Mouse (Mus musculus) ES-E14 (cell line): ENCODE results near the gene Slc39a7. TPM values are rescaled to one million over a fixed set of nuclear protein-coding genes. Genes with fewer than 3 reads are reported as not detected.

Source experiments
- DNase-seq: peaks from one replicate; pipeline ENCODE4 v3.0.0-alpha.2; 2013; ENCODE audit warnings: low read depth, low spot score
- H3K27ac ChIP-seq: 2 replicates; pipeline ENCODE4 v1.5.1; 2012; ENCODE audit warnings: low read depth, mild to moderate bottlenecking, low read length, moderate library complexity, mixed read lengths; ENCODE audit not compliant: poor library complexity, insufficient read depth, severe bottlenecking
- H3K36me3 ChIP-seq: 2 replicates; pipeline ENCODE4 v1.6.1; 2012; ENCODE audit warnings: mild to moderate bottlenecking, low read length, moderate library complexity, mixed read lengths; ENCODE audit not compliant: control insufficient read depth, poor library complexity, insufficient read depth, severe bottlenecking
- H3K4me1 ChIP-seq, 2 experiments: fragments of 150-350 bp in 1 of 2; sonication (generic) in 1 of 2; 2 replicates each; pipeline ENCODE4 v1.6.1; 2012; ENCODE audit warnings: low read length in 2 of 2, mild to moderate bottlenecking in 1 of 2, mixed read lengths in 1 of 2; ENCODE audit not compliant: control insufficient read depth in 2 of 2, insufficient read depth in 2 of 2, poor library complexity in 1 of 2
- H3K4me3 ChIP-seq, 2 experiments: fragments of 150-350 bp in 1 of 2; sonication (generic) in 1 of 2; 2 replicates each; pipeline ENCODE4 v1.5.1; 2012; ENCODE audit warnings: low read length in 2 of 2, low read depth in 1 of 2, mild to moderate bottlenecking in 1 of 2, mixed read lengths in 1 of 2; ENCODE audit not compliant: insufficient read depth in 1 of 2, poor library complexity in 1 of 2, severe bottlenecking in 1 of 2
- H3K9ac ChIP-seq: 2 replicates; pipeline ENCODE4 v1.6.1; 2012; ENCODE audit warnings: low read depth, mild to moderate bottlenecking, low read length, mixed read lengths; ENCODE audit not compliant: poor library complexity, insufficient read depth, severe bottlenecking
- H3K9me3 ChIP-seq: fragments of 150-350 bp; sonication (generic); 2 replicates; pipeline ENCODE4 v1.6.1; 2012; ENCODE audit warnings: low read depth, mild to moderate bottlenecking, low read length; ENCODE audit not compliant: control insufficient read depth, insufficient read depth
- CHD2 ChIP-seq: IDR thresholded peaks from 2 replicates; pipeline ENCODE4 v1.6.1; 2014; ENCODE audit warnings: mild to moderate bottlenecking, low read depth, low read length, inconsistent platforms
- HCFC1 ChIP-seq: IDR thresholded peaks from 2 replicates; pipeline ENCODE4 v1.6.1; 2012; ENCODE audit warnings: low read length, inconsistent platforms, borderline replicate concordance; ENCODE audit not compliant: insufficient read depth
- MAFK ChIP-seq: IDR thresholded peaks from 2 replicates; pipeline ENCODE4 v1.6.1; 2014; ENCODE audit warnings: mild to moderate bottlenecking, low read depth, low read length, inconsistent platforms; ENCODE audit not compliant: insufficient read depth
- ZC3H11A ChIP-seq: IDR thresholded peaks from 2 replicates; pipeline ENCODE4 v1.6.1; 2012; ENCODE audit warnings: low read depth, mild to moderate bottlenecking, inconsistent platforms, low read length, borderline replicate concordance
- ZNF384 ChIP-seq: IDR thresholded peaks from 2 replicates; pipeline ENCODE4 v1.6.1; 2012; ENCODE audit warnings: low read depth, low read length, inconsistent platforms
- in situ Hi-C, 2 experiments: fragments of 600-800 bp; cut with MboI; formaldehyde crosslinking; loops; one replicate each; pipeline ENCODE4 v1.15.1; 2025; ENCODE audit warnings: low sequenced_read_pairs in 2 of 2, inconsistent platforms in 1 of 2; ENCODE audit not compliant: unreplicated experiment in 2 of 2
- total RNA-seq: library from RNA; depleted of rRNA; stranded (reverse); fragments of 300-350 nt; gene quantifications from 2 replicates; pipeline ENCODE4 v1.2.3, GENCODE M21; 2012

The Slc39a7 gene
- total RNA-seq, 1 experiment, result 253 TPM

- H3K9ac ChIP-seq, result peak overlapping the region; percentile 84; the same call in 1 of the 2 replicates
- no peak overlapping the region for H3K4me3 ChIP-seq
- DNase-seq, result no peak
Measured at GRCm38 (mm10) chr17:34029150-34029889, 2.2 kb downstream of the Slc39a7 start.

GRCm38 (mm10) chr17:34028501-34029149 lies 2.9 kb downstream of the Slc39a7 start:
- DNase-seq, result no peak
- Histone ChIP-seq H3K4me1 (peaks cover 7 to 31% of the 10 kb centered on the region in 2 experiments), H3K36me3 (peaks cover 26% of the 10 kb centered on the region), H3K9me3 (no peaks in the 10 kb centered on the region), H3K27ac (no peak overlapping the region), H3K4me3 (no peak overlapping the region), H3K9ac (no peak overlapping the region)
- TF ChIP-seq CHD2 (no peak), ZC3H11A (no peak), MAFK (no peak), HCFC1 (no peak), ZNF384 (no peak)
- in situ Hi-C loops, result no loop called here

More at GRCm38 (mm10) chr17:34029150-34029889, 2.2 kb downstream of the Slc39a7 start:
- in situ Hi-C loops, result no loop called here
- Histone ChIP-seq H3K27ac (no peak overlapping the region), H3K36me3 (peaks cover 29% of the 10 kb centered on the region), H3K4me1 (peaks cover 7 to 28% of the 10 kb centered on the region in 2 experiments), H3K9me3 (no peaks in the 10 kb centered on the region)
- TF ChIP-seq CHD2 (no peak), HCFC1 (no peak), MAFK (no peak), ZNF384 (no peak), ZC3H11A (no peak)

- no peaks in the 10 kb centered on the region for H3K9me3 ChIP-seq
- peak; percentile 95 for DNase-seq
- in situ Hi-C loops, result no loop called here
- H3K4me1 ChIP-seq, result peaks cover 7 to 35% of the 10 kb centered on the region in 2 experiments
- H3K4me3 ChIP-seq, result peak within 1 kb of the TSS; percentile 78 to 90
- peaks cover 26% of the 10 kb centered on the region for H3K36me3 ChIP-seq
- no peak within 1 kb of the TSS for H3K27ac ChIP-seq
- H3K9ac ChIP-seq, result peak within 1 kb of the TSS; percentile 65
- TF ChIP-seq HCFC1 (0 out of 2 replicates have a peak, but pooled peaks have one; percentile 11), CHD2 (no peak)
Measured at GRCm38 (mm10) chr17:34027656-34028223, 3.7 kb downstream of the Slc39a7 start, which contains the start of gene H2-Ke6. Gene H2-Ke6 (minus strand): TSS chr17:34028060.

- Histone ChIP-seq H3K36me3 (peaks cover 26% of the 10 kb centered on the region), H3K4me3 (peak overlapping the region; percentile 78 to 90), H3K9me3 (no peaks in the 10 kb centered on the region), H3K27ac (no peak overlapping the region), H3K4me1 (peaks cover 7 to 35% of the 10 kb centered on the region in 2 experiments), H3K9ac (peak overlapping the region; percentile 65)
- in situ Hi-C loops, result no loop called here
- no peak for TF ChIP-seq ZNF384
- no peak for TF ChIP-seq CHD2
- no peak for TF ChIP-seq MAFK
- no peak for TF ChIP-seq HCFC1
- no peak for TF ChIP-seq ZC3H11A
- no peak for DNase-seq
Measured at GRCm38 (mm10) chr17:34026917-34027655, 4.4 kb downstream of the Slc39a7 start.
